Mouse (Mus musculus) limb, embryonic 12.5 days (tissue): ENCODE data around the gene Camkk1. TPM values are rescaled to one million over a fixed set of nuclear protein-coding genes. Genes with fewer than 3 reads are reported as not detected.

Source experiments
- ATAC-seq: fragments of 200-750 bp; cut with Nextera tagmentation; 2 replicates; pipeline ENCODE4 v1.8.0; 2017; ENCODE audit warnings: low read depth, moderate TSS enrichment; ENCODE audit not compliant: insufficient number of reproducible peaks, insufficient read depth, low FRiP score, low TSS enrichment
- H3K27ac ChIP-seq: fragments of 300-500 bp; sonication (generic); 2 replicates; pipeline ENCODE4 v1.5.1; 2016; ENCODE audit warnings: mild to moderate bottlenecking, moderate library complexity
- H3K27me3 ChIP-seq: fragments of 300-500 bp; sonication (generic); 2 replicates; pipeline ENCODE4 v1.6.1; 2016; ENCODE audit warnings: mild to moderate bottlenecking, moderate library complexity
- H3K36me3 ChIP-seq: fragments of 300-500 bp; sonication (generic); 2 replicates; pipeline ENCODE4 v1.6.1; 2016; ENCODE audit warnings: mild to moderate bottlenecking, moderate library complexity
- H3K4me1 ChIP-seq: fragments of 300-500 bp; sonication (generic); replicated peaks from 2 replicates; pipeline ENCODE4 v1.6.1; 2016
- H3K4me2 ChIP-seq: fragments of 300-500 bp; sonication (generic); 2 replicates; pipeline ENCODE4 v1.6.1; 2016; ENCODE audit warnings: mild to moderate bottlenecking, moderate library complexity
- H3K4me3 ChIP-seq: fragments of 300-500 bp; sonication (generic); replicated peaks from 2 replicates; pipeline ENCODE4 v1.5.1; 2016; ENCODE audit warnings: mild to moderate bottlenecking
- H3K9ac ChIP-seq: fragments of 300-500 bp; sonication (generic); replicated peaks from 2 replicates; pipeline ENCODE4 v1.6.1; 2016; ENCODE audit warnings: mild to moderate bottlenecking, moderate library complexity
- H3K9me3 ChIP-seq: fragments of 300-500 bp; sonication (generic); 2 replicates; pipeline ENCODE4 v1.6.1; 2016; ENCODE audit warnings: mild to moderate bottlenecking, moderate library complexity
- WGBS: fragments of 180-500 bp; shearing (Covaris S2); methylation state at CpG from one replicate; pipeline ENCODE4 v1.1.7; 2016; 5-methylcytosine and 5-hydroxymethylcytosine counted together
- polyA plus RNA-seq: library from polyadenylated mRNA; unstranded; fragments of >200 nt; fragmentation: Nextera tagmentation; extraction: Ambion mirVana; gene quantifications from 2 replicates; pipeline ENCODE4 v1.2.1, GENCODE M21; 2016

The Camkk1 gene
- polyA plus RNA-seq, 1 experiment from 2014 or later = 9.7 TPM

GRCm38 (mm10) chr11:73090283-73090682, 71.5 kb downstream of the Camkk1 start, which contains the start of gene Itgae:
Itgae (plus strand) TSS chr11:73090583.
- no peak within 1 kb of the TSS for H3K4me2 ChIP-seq
- no peak for ATAC-seq
- WGBS = 84% methylated on average over 4 of the region's 4 CpGs
- no peaks in the 10 kb centered on the region for H3K36me3 ChIP-seq
- H3K4me3 ChIP-seq = no peak within 1 kb of the TSS
- no peak within 1 kb of the TSS for H3K9ac ChIP-seq
- H3K27me3 ChIP-seq = no peaks in the 10 kb centered on the region
- peaks cover 6% of the 10 kb centered on the region; the same call in 1 of the 2 replicates for H3K4me1 ChIP-seq
- H3K9me3 ChIP-seq = no peaks in the 10 kb centered on the region
- no peak within 1 kb of the TSS for H3K27ac ChIP-seq

- H3K9me3 ChIP-seq = no peaks in the 10 kb centered on the region
- 0 out of 2 replicates have a peak, but pooled peaks cover 4% of the 10 kb centered on the region for H3K4me1 ChIP-seq
- no peaks in the 10 kb centered on the region for H3K27me3 ChIP-seq
- H3K4me2 ChIP-seq = no peak overlapping the region
- ATAC-seq = no peak
- no peaks in the 10 kb centered on the region for H3K36me3 ChIP-seq
- no peak overlapping the region for H3K4me3 ChIP-seq
- H3K9ac ChIP-seq = no peak overlapping the region
- no peak overlapping the region for H3K27ac ChIP-seq
- 78% methylated on average over 2 of the region's 2 CpGs for WGBS
These were observed 72.0 kb downstream of the Camkk1 start for GRCm38 (mm10) chr11:73090826-73091225.

Other genes with a start within 250 kb of the Camkk1 start
- 5.6 and 5.7 TPM in 2 replicates for gene Cyb5d2, start 222.9 kb upstream of the Camkk1 start, polyA plus RNA-seq
- 7.9 and 8.6 TPM in 2 replicates for gene Zzef1, start 222.8 kb upstream of the Camkk1 start, polyA plus RNA-seq
- gene Atp2a3, start 57.8 kb upstream of the Camkk1 start, polyA plus RNA-seq = 1.3 and 1.5 TPM in 2 replicates
- 1.0 and 1.4 TPM in 2 replicates for gene P2rx1, start 19.9 kb upstream of the Camkk1 start, polyA plus RNA-seq
- gene Ncbp3, start 28.8 kb downstream of the Camkk1 start, polyA plus RNA-seq = 15.1 and 16.3 TPM in 2 replicates
- gene Itgae, start 71.6 kb downstream of the Camkk1 start, polyA plus RNA-seq = 0.64 and 0.65 TPM in 2 replicates
- 19.7 and 21.6 TPM in 2 replicates for gene Haspin, start 119.3 kb downstream of the Camkk1 start, polyA plus RNA-seq
- gene P2rx5, start 141.4 kb downstream of the Camkk1 start, polyA plus RNA-seq = 0.21 and 0.26 TPM in 2 replicates
- gene Emc6, start 158.0 kb downstream of the Camkk1 start, polyA plus RNA-seq = 99.3 and 101 TPM in 2 replicates
- 211 and 215 TPM in 2 replicates for gene Tax1bp3, start 158.1 kb downstream of the Camkk1 start, polyA plus RNA-seq
- 23.4 and 24.9 TPM in 2 replicates for gene Ctns, start 180.0 kb downstream of the Camkk1 start, polyA plus RNA-seq
- 1.6 and 2.3 TPM in 2 replicates for gene Shpk, start 180.5 kb downstream of the Camkk1 start, polyA plus RNA-seq
- gene Trpv1, start 215.3 kb downstream of the Camkk1 start, polyA plus RNA-seq = 0.08 TPM in 1 of 2 replicates, not detected in the other
- gene Trpv3, start 248.4 kb downstream of the Camkk1 start, polyA plus RNA-seq = 0.05 and 0.11 TPM in 2 replicates